Mouse (Mus musculus) myocyte (in vitro differentiated cells): ENCODE measurements around the gene Rnd2.

Source experiments
- E2F4 ChIP-seq: IDR thresholded peaks from one replicate; pipeline ENCODE4 v1.6.1; 2011; ENCODE audit warnings: mild to moderate bottlenecking, control low read depth, moderate library complexity; ENCODE audit not compliant: insufficient read depth
- MAX ChIP-seq: IDR thresholded peaks from one replicate; pipeline ENCODE4 v1.6.1; 2011; ENCODE audit warnings: low read depth, mild to moderate bottlenecking, control low read depth
- POLR2A ChIP-seq: IDR thresholded peaks from one replicate; pipeline ENCODE4 v1.6.1; 2011; ENCODE audit warnings: low read depth, mild to moderate bottlenecking, control low read depth, moderate library complexity; ENCODE audit not compliant: insufficient read length
- SRF ChIP-seq: IDR thresholded peaks from one replicate; pipeline ENCODE4 v1.6.1; 2011; ENCODE audit warnings: low read depth; ENCODE audit not compliant: control insufficient read depth, insufficient read length
- TCF12 ChIP-seq: IDR thresholded peaks from one replicate; pipeline ENCODE4 v1.6.1; 2011; ENCODE audit warnings: mild to moderate bottlenecking, control low read depth; ENCODE audit not compliant: poor library complexity, insufficient read depth, severe bottlenecking
- USF1 ChIP-seq: IDR thresholded peaks from one replicate; pipeline ENCODE4 v1.6.1; 2011; ENCODE audit warnings: low read depth, mild to moderate bottlenecking, control low read depth, moderate library complexity

- TF ChIP-seq TCF12 (no peak), E2F4 (no peak), USF1 (no peak), SRF (no peak), POLR2A (no peak), MAX (no peak)
Measured at GRCm38 (mm10) chr11:101468263-101468688, 3.5 kb downstream of the Rnd2 start.
